Comparison of ENCODE assay signal across 10 mouse cellular contexts in genomic region chr19:34598341-34598740, GRCm38 (mm10). TPM values are rescaled to one million over a fixed set of nuclear protein-coding genes. Genes with fewer than 3 reads are reported as not detected.
A peak's percentile ranks its signal among the peaks of the same experiment; 100 is the strongest.
DNase-seq lines count a peak whose midpoint lies in the region; ATAC-seq lines count a peak whose summit lies in the region.
"Had no signal": no experiment of that assay in that cellular context is flagged by ENCODE, and none has a peak within 500 bp of the region (broad histone marks: within the 10 kb centered on the region; RNA-seq: fewer than 3 reads in every experiment).

No protein-coding gene starts in this region.

- no peak for ATAC-seq in heart, embryonic 13.5 days (ENCODE audit: extremely low read depth, insufficient number of reproducible peaks, low FRiP score, low TSS enrichment)

- no peaks in the 10 kb centered on the region for H3K36me3 ChIP-seq in heart, embryonic 13.5 days

- H3K27ac ChIP-seq in heart, embryonic 13.5 days (replicated peaks) = peak overlapping the region; percentile 12; the same call in 1 of the 2 replicates

- H3K4me1 ChIP-seq in heart, embryonic 13.5 days = peaks cover 23% of the 10 kb centered on the region

- 51% methylated on average over 2 of the region's 2 CpGs for WGBS in heart, embryonic 13.5 days

- H3K9me3 ChIP-seq in heart, embryonic 13.5 days = no peaks in the 10 kb centered on the region

- no peak overlapping the region for H3K4me3 ChIP-seq in heart, embryonic 13.5 days

- H3K27me3 ChIP-seq in heart, embryonic 13.5 days (replicated peaks) = no peaks in the 10 kb centered on the region

- H3K9ac ChIP-seq in heart, embryonic 13.5 days = no peak overlapping the region

- intact Hi-C loops in gastrocnemius, postnatal 14 days (cut with DNase I; ENCODE audit: low total_unique reads) = no loop called here

- DNase-seq in gastrocnemius, adult 18-20 months (ENCODE audit: low spot score) = peak; percentile 67
- DNase-seq in gastrocnemius, postnatal 14 days = no peak
- peak; percentile 45 for DNase-seq in right cerebral cortex, adult 18-20 months
- DNase-seq in right cerebral cortex, postnatal 36 days (ENCODE audit: low spot score in 2 of 2) = no peak
- peak; percentile 68 for DNase-seq in lung, postnatal 14 days
- DNase-seq in spleen, postnatal 36 days (ENCODE audit: low spot score in 2 of 2) = no peak
- no peak for DNase-seq in spleen, postnatal 4 days (ENCODE audit: low spot score in 2 of 2)

- no peak overlapping the region for H3K4me2 ChIP-seq in heart, embryonic 13.5 days

RNA-seq across cellular contexts. Expression of gene Ifit1bl1, which starts 3.4 kb away (rescaled TPM):
- total RNA-seq in gastrocnemius, adult 18-20 months (2021) = not detected
- total RNA-seq in gastrocnemius, postnatal 14 days (2021) = under 1 TPM; 0.12 to 0.16 TPM
- polyA plus RNA-seq in heart, embryonic 13.5 days (2015; fragmentation: Nextera tagmentation; extraction: Ambion mirVana) = 1.5 and 1.6 TPM in 2 replicates
- total RNA-seq: ES-E14 had no signal
- polyA plus RNA-seq: testis, adult 2 months had no signal

RNA-seq across cellular contexts. Expression of gene Ifit3b, which starts 9.4 kb away (rescaled TPM):
- total RNA-seq in gastrocnemius, adult 18-20 months (2021) = 1 to 10 TPM; 1.4 to 2.0 TPM
- under 1 TPM; 0.27 to 0.33 TPM for total RNA-seq in gastrocnemius, postnatal 14 days (2021)
- 0.37 and 1.0 TPM in 2 replicates for polyA plus RNA-seq in heart, embryonic 13.5 days (2015; fragmentation: Nextera tagmentation; extraction: Ambion mirVana)
- total RNA-seq: ES-E14 had no signal

RNA-seq across cellular contexts. Expression of gene Ifit3, which starts 15.0 kb away (rescaled TPM):
- under 1 TPM; 0.71 to 0.88 TPM for total RNA-seq in gastrocnemius, adult 18-20 months (2021)
- under 1 TPM; 0.68 to 0.78 TPM for total RNA-seq in gastrocnemius, postnatal 14 days (2021)
- polyA plus RNA-seq in heart, embryonic 13.5 days (2015; fragmentation: Nextera tagmentation; extraction: Ambion mirVana) = 1.5 and 1.6 TPM in 2 replicates

RNA-seq across cellular contexts. Expression of gene Ifit1bl2, which starts 42.2 kb away (rescaled TPM):
- total RNA-seq in gastrocnemius, adult 18-20 months (2021) = not detected
- under 1 TPM in 1 of 2 experiments, not detected in 1; 0.06 TPM for total RNA-seq in gastrocnemius, postnatal 14 days (2021)
- polyA plus RNA-seq in heart, embryonic 13.5 days (2015; fragmentation: Nextera tagmentation; extraction: Ambion mirVana) = 0.72 and 0.98 TPM in 2 replicates
- total RNA-seq: ES-E14 had no signal
- polyA plus RNA-seq: testis, adult 2 months had no signal

RNA-seq across cellular contexts. Expression of gene Ifit1, which starts 42.3 kb away (rescaled TPM):
- total RNA-seq in gastrocnemius, adult 18-20 months (2021) = under 1 TPM; 0.25 to 0.57 TPM
- total RNA-seq in gastrocnemius, postnatal 14 days (2021) = under 1 TPM; 0.12 to 0.13 TPM
- polyA plus RNA-seq in heart, embryonic 13.5 days (2015; fragmentation: Nextera tagmentation; extraction: Ambion mirVana) = 0.88 and 1.3 TPM in 2 replicates
- total RNA-seq: ES-E14 had no signal

Comparison
In these comparisons a context has a peak if more than half of its experiments do, and no peak if none do; other contexts are left out.
1. DNase-seq: peak in gastrocnemius, adult 18-20 months (single experiment), right cerebral cortex, adult 18-20 months (single experiment) and lung, postnatal 14 days (single experiment); none in gastrocnemius, postnatal 14 days (single experiment), right cerebral cortex, postnatal 36 days (0 of 2), spleen, postnatal 36 days (0 of 2) and spleen, postnatal 4 days (0 of 2).